Comparison of ENCODE assay signal across 9 mouse cellular contexts in the genomic region with DNA sequence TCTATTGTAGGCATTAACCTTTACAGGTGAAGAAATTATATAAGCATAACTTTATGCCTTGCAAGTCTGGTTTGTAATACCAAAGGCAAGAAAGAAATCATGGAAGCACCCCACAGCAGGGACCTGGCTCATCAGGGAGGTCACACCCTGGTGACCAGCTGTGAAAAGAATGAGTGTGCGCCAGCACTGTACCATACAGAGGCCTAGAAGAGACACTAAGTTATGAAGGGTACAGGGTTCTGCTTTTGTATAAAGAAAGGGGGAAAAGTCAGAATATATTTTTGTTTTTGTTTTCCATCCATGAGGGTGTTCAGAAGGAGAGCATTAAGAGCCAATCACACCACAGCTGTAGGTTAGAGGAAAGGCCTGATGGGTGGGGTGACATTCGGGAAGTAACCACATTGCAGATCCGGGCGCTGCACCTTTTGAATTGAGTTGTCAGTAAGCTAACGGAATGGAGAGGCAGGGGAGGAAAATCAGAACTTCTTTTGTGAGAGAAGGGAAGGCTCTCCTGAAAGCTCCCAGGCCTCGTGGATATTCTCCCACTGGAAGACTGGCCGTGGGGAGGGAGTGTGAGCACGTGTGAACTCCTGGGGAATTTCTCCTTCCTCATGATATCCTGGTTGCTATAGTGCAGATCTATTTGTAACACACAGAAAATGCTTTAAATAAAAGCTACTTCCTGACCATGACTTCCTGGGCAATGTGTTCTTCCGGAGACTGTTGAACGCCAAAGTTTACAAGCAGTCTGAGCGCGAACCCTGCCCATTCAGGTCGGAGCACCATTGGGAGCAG.
DNase-seq lines count a peak whose midpoint lies in the region; ATAC-seq and TF ChIP-seq lines count a peak whose summit lies in the region.
"Had no signal": no experiment of that assay in that cellular context is flagged by ENCODE, and none has a peak within 500 bp of the region (broad histone marks: within the 10 kb centered on the region; RNA-seq: fewer than 3 reads in every experiment).

No protein-coding gene starts in this region.

- H3K9ac ChIP-seq in intestine, embryonic 16.5 days (ENCODE audit: low read depth, low read length): no peak overlapping the region
- no peak overlapping the region for H3K9ac ChIP-seq in intestine, embryonic 15.5 days
- H3K9ac ChIP-seq: midbrain, embryonic 12.5 days had no signal

- H3K9me3 ChIP-seq in intestine, embryonic 16.5 days (ENCODE audit: control insufficient read depth, low read length): no peaks in the 10 kb centered on the region
- no peaks in the 10 kb centered on the region for H3K9me3 ChIP-seq in intestine, embryonic 15.5 days
- H3K9me3 ChIP-seq: midbrain, embryonic 12.5 days had no signal

- no peak overlapping the region for H3K4me3 ChIP-seq in intestine, embryonic 16.5 days (ENCODE audit: low read length)
- no peak overlapping the region for H3K4me3 ChIP-seq in intestine, embryonic 15.5 days (replicated peaks)
- peak overlapping the region; percentile 83 for H3K4me3 ChIP-seq in bone marrow macrophage, adult 2 months (ENCODE audit: insufficient read depth, low read length)
- H3K4me3 ChIP-seq: midbrain, embryonic 12.5 days had no signal

- no peaks in the 10 kb centered on the region for H3K36me3 ChIP-seq in intestine, embryonic 16.5 days (ENCODE audit: control insufficient read depth, insufficient read depth, low read length)
- H3K36me3 ChIP-seq in intestine, embryonic 15.5 days: no peaks in the 10 kb centered on the region
- H3K36me3 ChIP-seq: midbrain, embryonic 12.5 days had no signal

- peaks cover 30% of the 10 kb centered on the region for H3K4me1 ChIP-seq in intestine, embryonic 16.5 days (ENCODE audit: control insufficient read depth, insufficient read depth, low read length)
- H3K4me1 ChIP-seq in intestine, embryonic 15.5 days (replicated peaks): peaks cover 20% of the 10 kb centered on the region
- peaks cover 60% of the 10 kb centered on the region for H3K4me1 ChIP-seq in bone marrow macrophage, adult 2 months (ENCODE audit: control insufficient read depth, insufficient read depth, low read length)

- 66% methylated on average over 13 of the region's 13 CpGs for WGBS in intestine, embryonic 16.5 days
- 69% methylated on average over 13 of the region's 13 CpGs for WGBS in intestine, embryonic 15.5 days

- H3K27me3 ChIP-seq in intestine, embryonic 16.5 days (replicated peaks; ENCODE audit: control insufficient read depth, insufficient read depth, low read length): no peaks in the 10 kb centered on the region
- H3K27me3 ChIP-seq in intestine, embryonic 15.5 days (replicated peaks): no peaks in the 10 kb centered on the region
- H3K27me3 ChIP-seq: midbrain, embryonic 12.5 days had no signal

- ATAC-seq in intestine, embryonic 16.5 days: no peak; the same call in 1 of the 2 replicates
- no peak for ATAC-seq in intestine, embryonic 15.5 days
- ATAC-seq in cerebellum, adult (ENCODE audit: insufficient number of reproducible peaks, low FRiP score, low TSS enrichment): no peak

- peak; percentile 47 for DNase-seq in kidney, postnatal 10 days
- DNase-seq in natural killer cell, adult 2 months (ENCODE audit: low spot score in 2 of 2): peak; percentile 33 to 41
- DNase-seq in frontal cortex, postnatal 14 days (ENCODE audit: low spot score in 2 of 2): no peak
- DNase-seq in embryo, embryonic 9.5 days (ENCODE audit: extremely low spot score): no peak

- no peak overlapping the region for H3K4me2 ChIP-seq in intestine, embryonic 16.5 days (ENCODE audit: low read depth, low read length)
- H3K4me2 ChIP-seq in intestine, embryonic 15.5 days (replicated peaks): no peak overlapping the region
- H3K4me2 ChIP-seq: midbrain, embryonic 12.5 days had no signal

- TF ChIP-seq CTCF in bone marrow macrophage, adult 2 months (IDR thresholded peaks at IDR 0.05; ENCODE audit: low read depth, low read length): 0 out of 2 replicates have a peak, but pooled peaks have one; percentile 20

- H3K27ac ChIP-seq in intestine, embryonic 16.5 days (ENCODE audit: low read length): peak overlapping the region; percentile 46
- no peak overlapping the region for H3K27ac ChIP-seq in intestine, embryonic 15.5 days
- H3K27ac ChIP-seq in bone marrow macrophage, adult 2 months (ENCODE audit: insufficient read depth, low read depth, low read length): peak overlapping the region; percentile 98

- no peak for TF ChIP-seq POLR2A in bone marrow macrophage, adult 2 months (IDR thresholded peaks at IDR 0.05; ENCODE audit: borderline replicate concordance, low read depth, low read length)

Comparison
In these comparisons a context has a peak if more than half of its experiments do, and no peak if none do; other contexts are left out.
1. DNase-seq: peak in kidney, postnatal 10 days (single experiment) and natural killer cell, adult 2 months (2 of 2); none in frontal cortex, postnatal 14 days (0 of 2) and embryo, embryonic 9.5 days (single experiment).